Mouse (Mus musculus) urinary bladder, adult 18-20 months (tissue): ENCODE data around the gene Osgepl1.
"Not testable (repeated sequence)": the region's sequence is repeated elsewhere in the genome, so short reads cannot be mapped to it uniquely, and the experiment has no call there.

Experiments
- DNase-seq, 2 experiments: peaks; one replicate each; pipeline ENCODE4 v3.0.0; 2022; ENCODE audit warnings: low spot score in 2 of 2, mixed read lengths in 2 of 2

Osgepl1 gene

GRCm38 (mm10) chr1:53312989-53313967 is at the start of gene Osgepl1:
Gene Osgepl1, plus strand, starts transcription at chr1:53313624.
- peak; percentile 72 to 73 for DNase-seq

- not testable (repeated sequence) for DNase-seq
Measured at GRCm38 (mm10) chr1:53264958-53265612, 48.3 kb upstream of the Osgepl1 start.

GRCm38 (mm10) chr1:53269901-53270300 is 43.5 kb upstream of the Osgepl1 start:
- DNase-seq: no peak

GRCm38 (mm10) chr1:53272646-53273045 is 40.8 kb upstream of the Osgepl1 start:
- DNase-seq: no peak

- DNase-seq: no peak
Measured at GRCm38 (mm10) chr1:53291197-53291596, 22.2 kb upstream of the Osgepl1 start.

- peak; percentile 93 to 96 for DNase-seq
Measured at GRCm38 (mm10) chr1:53296581-53297383, 16.6 kb upstream of the Osgepl1 start, which contains the start of the genes Pms1, Ormdl1 and Gm28778. Gene Pms1, minus strand, starts transcription at chr1:53297018. Gene Ormdl1, plus strand, starts transcription at chr1:53297095. Gene Gm28778, plus strand, starts transcription at chr1:53297111.

GRCm38 (mm10) chr1:53300506-53300905 is 12.9 kb upstream of the Osgepl1 start:
- no peak for DNase-seq

- no peak for DNase-seq
Measured at GRCm38 (mm10) chr1:53321662-53322344, 8.4 kb downstream of the Osgepl1 start.

GRCm38 (mm10) chr1:53323254-53323653 is 9.8 kb downstream of the Osgepl1 start:
- no peak for DNase-seq

GRCm38 (mm10) chr1:53324277-53324676 is 10.9 kb downstream of the Osgepl1 start:
- no peak for DNase-seq

GRCm38 (mm10) chr1:53324827-53325494 is 11.5 kb downstream of the Osgepl1 start:
- no peak for DNase-seq

- not testable (repeated sequence) for DNase-seq
Measured at GRCm38 (mm10) chr1:53333527-53333926, 20.1 kb downstream of the Osgepl1 start.

- DNase-seq: no peak
Measured at GRCm38 (mm10) chr1:53335465-53335864, 22.0 kb downstream of the Osgepl1 start.

GRCm38 (mm10) chr1:53337403-53337802 is 24.0 kb downstream of the Osgepl1 start:
- DNase-seq: not testable (repeated sequence)

- no peak for DNase-seq
Measured at GRCm38 (mm10) chr1:53341071-53341470, 27.6 kb downstream of the Osgepl1 start.

GRCm38 (mm10) chr1:53352327-53353261 is 39.2 kb downstream of the Osgepl1 start, which contains the start of the genes Asdurf, Gm28551 and Asnsd1:
Gene Asdurf, minus strand, starts transcription at chr1:53352619.
Gene Gm28551, minus strand, starts transcription at chr1:53352667.
Gene Asnsd1, minus strand, starts transcription at chr1:53352752.
- peak; percentile 97 to 98 for DNase-seq

- DNase-seq: no peak
Measured at GRCm38 (mm10) chr1:53358988-53359387, 45.6 kb downstream of the Osgepl1 start.
